Mouse (Mus musculus): ENCODE data around the gene Gabbr2.

Gabbr2 gene

DNA sequence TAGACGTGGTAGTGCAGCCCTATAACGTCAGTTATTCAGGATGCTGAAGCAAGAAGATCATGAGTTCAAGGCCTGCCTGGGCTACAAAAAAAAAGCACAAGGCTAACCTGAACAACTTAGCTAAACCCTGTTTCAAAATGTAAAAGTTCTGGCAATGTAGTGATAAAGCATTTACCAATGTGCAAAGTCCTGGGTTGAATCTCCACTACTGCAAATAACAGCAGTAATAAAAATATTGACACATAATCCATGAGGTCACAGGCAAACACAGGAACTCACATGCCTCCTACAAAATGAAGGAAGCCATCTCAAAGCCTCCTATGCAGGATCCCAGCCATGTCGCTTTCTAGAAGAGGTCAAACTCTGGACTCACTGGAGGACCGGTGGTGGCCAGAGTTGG lies 39.1 kb downstream of the Gabbr2 start:
- in situ Hi-C loops (cut with MboI; ENCODE audit: low pct_unique_long_range_greater_than_20kb in 1 of 2, low sequenced_read_pairs in 2 of 2, unreplicated experiment in 1 of 2): no loop called here

DNA sequence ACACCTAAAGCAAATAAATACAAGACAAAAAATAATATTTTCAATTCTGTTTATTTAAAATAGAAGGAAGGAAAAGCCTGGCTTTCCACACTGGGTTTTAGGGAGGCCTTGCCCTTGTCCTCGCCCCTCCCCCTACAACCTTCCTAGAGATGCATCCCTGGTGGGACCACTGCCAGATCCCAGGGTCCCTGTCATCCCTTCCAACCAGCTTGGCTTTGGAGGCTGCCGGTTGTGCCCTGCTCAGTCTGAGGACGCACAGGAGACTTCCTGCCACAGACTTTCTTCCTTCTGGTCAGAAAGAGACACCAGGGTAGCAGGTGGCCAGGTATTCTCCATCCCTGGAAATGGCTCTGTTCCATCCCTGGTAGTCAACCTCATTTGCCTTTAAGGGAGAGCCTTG lies 57.4 kb downstream of the Gabbr2 start:
- in situ Hi-C loops (cut with MboI; ENCODE audit: low pct_unique_long_range_greater_than_20kb in 1 of 2, low sequenced_read_pairs in 2 of 2, unreplicated experiment in 1 of 2): no loop called here

DNA sequence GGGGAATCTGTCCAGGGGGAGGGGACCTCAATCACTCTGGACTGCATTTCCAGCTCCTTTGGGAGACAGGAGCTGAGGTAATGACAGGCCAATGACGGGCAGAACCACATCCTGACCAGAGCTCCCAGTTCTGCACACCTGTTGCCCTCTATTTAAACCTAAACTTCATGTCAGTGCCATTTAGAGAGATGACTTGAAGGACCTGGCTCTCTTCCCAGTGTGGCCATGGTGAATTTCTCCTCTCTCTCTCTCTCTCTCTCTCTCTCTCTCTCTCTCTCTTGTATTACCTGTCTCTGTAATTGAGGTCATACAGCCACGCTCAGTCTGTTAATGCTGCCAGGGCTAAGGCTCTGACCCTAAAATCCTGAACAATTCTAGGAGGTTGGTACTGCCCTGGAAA lies 58.1 kb downstream of the Gabbr2 start:
- in situ Hi-C loops (cut with MboI; ENCODE audit: low pct_unique_long_range_greater_than_20kb in 1 of 2, low sequenced_read_pairs in 2 of 2, unreplicated experiment in 1 of 2): no loop called here

DNA sequence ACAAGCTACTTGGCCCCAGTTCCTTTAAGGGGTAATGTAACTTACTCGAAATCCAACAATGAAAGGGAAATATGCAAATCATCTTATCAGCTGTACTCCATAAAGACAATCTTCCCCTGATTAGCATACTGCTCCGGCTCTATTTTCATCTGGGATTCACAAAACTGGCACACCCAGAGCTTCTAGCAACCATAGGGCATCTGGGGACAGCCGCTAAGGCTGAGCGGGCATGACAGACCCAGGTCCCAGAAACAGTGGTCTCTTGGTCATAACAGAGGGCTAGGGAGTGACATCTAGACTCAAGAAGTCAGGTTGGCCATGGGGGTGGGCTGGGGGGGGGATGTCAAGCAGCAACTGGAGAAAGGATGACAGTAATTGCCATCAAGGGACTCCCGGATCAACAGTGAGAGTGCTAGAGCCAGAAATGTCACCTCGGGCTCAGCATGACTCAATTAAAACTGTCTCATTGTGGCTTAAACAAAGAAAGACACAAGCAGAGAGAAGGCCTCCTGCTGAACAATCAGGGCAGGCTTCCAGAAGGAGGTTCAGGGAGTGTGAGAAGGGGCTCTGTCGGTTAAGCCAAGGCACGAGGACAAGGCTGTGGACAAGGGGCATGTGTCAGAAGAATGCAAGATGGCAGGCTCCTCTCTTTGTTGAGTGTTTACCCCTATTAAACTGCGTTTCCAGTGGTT lies 59.8 kb downstream of the Gabbr2 start:
- in situ Hi-C loops (cut with MboI; ENCODE audit: low pct_unique_long_range_greater_than_20kb in 1 of 2, low sequenced_read_pairs in 2 of 2, unreplicated experiment in 1 of 2): no loop called here

DNA sequence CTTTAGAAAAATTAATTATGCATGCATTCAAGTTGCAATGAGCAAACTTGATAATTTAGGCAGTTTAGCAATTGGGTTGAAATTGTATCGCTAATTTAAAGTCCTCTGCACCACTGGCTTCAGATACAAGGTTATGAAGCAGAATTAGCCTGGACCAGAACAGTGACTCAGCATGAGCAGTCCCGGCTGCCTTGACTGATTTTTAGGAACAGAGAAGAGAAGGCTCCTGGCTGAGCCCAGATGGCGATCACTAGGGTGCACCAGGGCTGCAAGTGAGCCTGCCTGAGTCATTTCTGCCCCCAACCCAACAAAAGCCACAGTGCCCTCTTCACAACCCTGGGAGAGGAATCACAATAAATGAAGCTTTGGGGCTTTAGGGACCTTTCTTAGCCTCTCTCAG lies 63.6 kb downstream of the Gabbr2 start:
- in situ Hi-C loops (cut with MboI; ENCODE audit: low pct_unique_long_range_greater_than_20kb in 1 of 2, low sequenced_read_pairs in 2 of 2, unreplicated experiment in 1 of 2): no loop called here

DNA sequence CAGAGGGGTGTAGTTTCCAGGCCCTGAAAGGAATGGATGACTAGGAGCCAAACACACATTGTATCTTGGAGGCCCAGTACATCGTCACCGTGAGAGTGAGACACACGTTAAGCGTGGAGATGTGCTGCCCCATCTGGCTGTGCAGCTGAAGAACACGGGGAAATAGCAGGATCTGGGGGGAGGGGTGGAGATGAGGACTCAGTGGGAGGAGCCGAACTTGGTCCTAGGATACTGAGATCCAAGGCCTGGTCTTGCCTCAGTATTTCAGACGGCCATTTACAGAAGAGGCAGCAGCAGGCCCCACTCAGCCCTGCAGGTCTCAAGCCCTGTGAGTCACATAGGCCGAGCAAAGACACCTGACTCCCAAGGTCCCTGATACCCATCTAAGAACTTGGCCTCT lies 72.5 kb downstream of the Gabbr2 start:
- in situ Hi-C loops (cut with MboI; ENCODE audit: low pct_unique_long_range_greater_than_20kb in 1 of 2, low sequenced_read_pairs in 2 of 2, unreplicated experiment in 1 of 2): no loop called here

DNA sequence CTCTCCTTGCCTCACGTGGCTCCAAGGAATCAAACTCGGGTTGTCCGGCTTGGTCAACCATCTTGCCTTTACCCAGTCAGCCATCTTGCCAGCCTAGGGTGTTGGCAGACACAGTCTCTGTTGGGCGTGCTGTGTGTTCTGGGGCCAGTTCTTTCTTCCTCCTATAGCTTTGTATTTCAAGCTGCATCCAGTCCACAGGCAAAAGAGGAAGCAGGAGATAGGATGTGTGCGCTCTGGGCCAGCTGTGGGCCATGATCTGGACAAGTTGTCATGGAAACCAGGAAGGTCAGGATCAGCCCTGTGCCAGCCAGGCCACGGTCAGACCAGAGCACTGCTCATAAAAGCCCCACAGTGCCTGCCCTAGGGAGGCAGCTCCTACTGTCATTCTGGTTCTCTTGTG lies 74.9 kb downstream of the Gabbr2 start:
- in situ Hi-C loops (cut with MboI; ENCODE audit: low pct_unique_long_range_greater_than_20kb in 1 of 2, low sequenced_read_pairs in 2 of 2, unreplicated experiment in 1 of 2): no loop called here

DNA sequence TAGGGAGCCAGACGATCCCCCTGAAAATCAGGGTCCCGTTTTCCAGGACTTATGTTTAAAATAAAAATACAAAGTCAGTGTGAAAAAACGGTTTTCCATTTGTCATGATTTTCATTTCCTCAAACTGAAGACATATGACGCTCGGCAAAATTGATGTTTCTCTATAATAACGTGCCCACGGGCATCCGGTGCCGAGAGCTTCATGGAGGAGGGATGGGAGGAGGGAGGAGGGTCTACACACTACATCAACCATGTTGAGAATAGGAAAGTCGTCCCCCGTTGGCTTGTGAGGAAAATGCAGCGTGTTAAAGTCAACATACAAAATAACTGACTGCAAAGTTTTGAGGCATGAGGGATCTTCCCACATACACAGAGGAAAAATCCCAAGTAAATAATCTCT lies 75.7 kb downstream of the Gabbr2 start:
- in situ Hi-C loops (cut with MboI; ENCODE audit: low pct_unique_long_range_greater_than_20kb in 1 of 2, low sequenced_read_pairs in 2 of 2, unreplicated experiment in 1 of 2): no loop called here

DNA sequence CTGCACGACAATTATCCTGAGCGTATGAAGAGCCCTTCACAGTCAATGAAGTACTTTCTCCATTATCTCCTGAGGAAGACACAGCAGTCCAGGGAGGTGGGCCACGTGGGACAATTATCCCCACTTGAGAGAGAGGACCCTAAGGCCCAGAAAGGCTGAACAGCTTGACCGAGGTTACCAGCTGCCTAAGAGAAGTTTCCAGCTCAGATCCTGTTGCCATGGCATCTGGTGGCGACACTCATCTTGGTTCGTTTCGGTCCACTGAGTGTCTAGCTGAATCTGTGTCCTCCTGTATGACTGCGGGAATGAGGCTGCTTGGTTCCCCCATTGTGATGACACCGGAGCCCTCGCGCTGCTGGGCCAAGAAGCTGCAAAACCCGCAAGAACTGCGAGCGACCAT lies 76.2 kb downstream of the Gabbr2 start:
- in situ Hi-C loops (cut with MboI; ENCODE audit: low pct_unique_long_range_greater_than_20kb in 1 of 2, low sequenced_read_pairs in 2 of 2, unreplicated experiment in 1 of 2): no loop called here

DNA sequence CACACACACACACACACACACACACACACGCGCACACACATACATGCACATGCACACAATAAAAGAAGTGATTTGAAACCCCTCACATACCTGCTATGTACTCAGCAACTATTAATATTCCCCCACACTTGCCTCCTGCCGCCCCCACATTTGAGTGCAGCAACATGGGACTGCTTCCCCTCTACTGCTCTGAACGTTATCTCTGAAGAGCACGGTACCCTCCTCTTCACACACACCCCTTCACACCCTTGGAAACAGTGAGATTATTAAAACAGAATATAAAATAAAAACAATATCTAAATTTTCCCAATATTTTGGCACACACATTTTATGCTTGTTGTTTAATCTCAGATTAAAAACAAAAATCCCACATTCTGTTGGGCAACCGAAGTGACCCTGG lies 77.1 kb downstream of the Gabbr2 start:
- in situ Hi-C loops (cut with MboI; ENCODE audit: low pct_unique_long_range_greater_than_20kb in 1 of 2, low sequenced_read_pairs in 2 of 2, unreplicated experiment in 1 of 2): no loop called here

DNA sequence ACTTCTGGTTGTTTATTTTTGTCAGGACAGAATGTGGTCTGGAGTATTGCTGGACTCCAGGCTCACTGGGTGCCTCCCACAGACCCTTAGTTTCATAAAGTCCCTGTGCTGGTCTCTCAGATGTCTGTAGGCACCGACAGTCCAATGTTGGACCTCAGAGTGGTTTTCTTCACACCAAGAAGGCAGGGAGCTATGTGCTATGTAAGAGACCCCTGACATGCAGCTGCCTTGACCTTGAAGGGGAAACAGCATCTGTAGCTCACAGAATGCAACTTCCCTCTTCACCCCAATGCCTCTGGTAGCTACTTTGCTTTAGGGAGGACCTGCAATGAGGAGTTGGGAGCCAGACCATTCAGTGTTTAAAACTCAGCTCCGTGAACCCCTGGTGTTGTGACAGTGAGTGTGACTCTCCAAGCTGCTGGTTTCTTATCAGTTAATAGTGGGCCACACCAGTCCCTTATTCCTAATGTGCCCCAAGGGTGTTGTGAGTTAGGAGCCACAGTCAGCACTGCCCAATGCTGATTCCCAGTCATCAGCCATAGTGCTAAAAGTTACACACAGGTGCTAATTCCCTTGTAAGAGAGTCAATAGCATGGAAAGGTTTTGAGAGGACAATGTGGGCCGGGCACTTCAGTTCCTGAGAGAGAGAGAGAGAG lies 85.5 kb downstream of the Gabbr2 start:
- in situ Hi-C loops (cut with MboI; ENCODE audit: low pct_unique_long_range_greater_than_20kb in 1 of 2, low sequenced_read_pairs in 2 of 2, unreplicated experiment in 1 of 2): no loop called here

DNA sequence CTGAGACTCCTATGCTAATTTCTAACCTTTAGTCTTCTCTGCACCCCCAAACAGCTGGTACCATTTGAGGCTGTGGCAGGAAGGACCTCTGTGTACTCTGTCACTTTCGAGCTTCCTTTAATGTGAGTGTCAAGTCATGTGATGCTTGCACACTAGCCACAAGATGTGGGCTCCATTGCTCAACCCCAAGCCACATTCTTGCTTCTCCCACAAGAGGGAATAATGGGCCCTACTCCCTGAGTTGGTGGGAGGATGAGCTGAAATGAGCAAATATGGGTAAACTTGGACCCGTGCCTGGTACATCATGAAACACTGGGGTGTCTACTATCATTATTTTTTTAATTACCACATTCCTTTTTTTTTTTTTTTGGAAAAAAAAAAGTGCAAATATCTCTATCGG lies 86.5 kb downstream of the Gabbr2 start:
- in situ Hi-C loops (cut with MboI; ENCODE audit: low pct_unique_long_range_greater_than_20kb in 1 of 2, low sequenced_read_pairs in 2 of 2, unreplicated experiment in 1 of 2): no loop called here

DNA sequence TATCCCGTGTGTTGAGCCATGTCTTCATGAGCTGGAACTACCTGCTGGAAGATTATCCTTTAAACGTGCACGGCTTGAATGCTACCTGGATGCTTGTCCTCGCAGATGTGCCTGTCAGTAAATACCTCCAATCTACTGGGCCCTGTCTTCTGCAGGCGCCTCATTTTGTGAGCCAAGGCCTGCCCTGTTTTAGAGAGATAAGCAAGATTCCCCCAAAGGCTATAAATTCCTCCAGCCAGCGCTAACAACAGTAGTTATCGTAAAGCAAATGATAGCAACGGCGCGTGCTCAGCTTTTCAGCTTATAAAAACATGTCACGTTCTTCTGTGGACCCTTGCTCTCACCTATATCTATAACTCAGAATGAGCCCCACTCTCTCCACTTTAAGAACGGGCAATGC lies 87.5 kb downstream of the Gabbr2 start:
- in situ Hi-C loops (cut with MboI; ENCODE audit: low pct_unique_long_range_greater_than_20kb in 1 of 2, low sequenced_read_pairs in 2 of 2, unreplicated experiment in 1 of 2): no loop called here

DNA sequence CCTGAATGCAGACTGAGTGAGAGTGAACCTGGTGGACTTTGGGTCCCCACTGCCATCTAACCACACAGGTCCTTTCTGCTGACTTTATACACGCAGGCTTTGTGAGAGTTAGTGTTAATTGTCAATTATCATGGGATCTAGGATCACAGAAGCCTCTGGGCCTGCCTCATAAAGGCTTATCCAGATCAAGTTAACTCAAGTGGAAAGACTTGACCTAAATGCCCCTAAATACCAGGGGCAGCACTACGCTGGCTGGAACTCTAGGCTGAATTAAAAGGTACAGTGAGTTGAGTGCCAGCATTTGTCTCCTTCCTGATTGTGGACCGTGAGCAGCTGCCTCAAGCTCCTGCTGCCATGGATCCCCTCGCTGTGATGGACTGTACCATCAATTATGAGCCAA lies 93.1 kb downstream of the Gabbr2 start:
- in situ Hi-C loops (cut with MboI; ENCODE audit: low pct_unique_long_range_greater_than_20kb in 1 of 2, low sequenced_read_pairs in 2 of 2, unreplicated experiment in 1 of 2): no loop called here

DNA sequence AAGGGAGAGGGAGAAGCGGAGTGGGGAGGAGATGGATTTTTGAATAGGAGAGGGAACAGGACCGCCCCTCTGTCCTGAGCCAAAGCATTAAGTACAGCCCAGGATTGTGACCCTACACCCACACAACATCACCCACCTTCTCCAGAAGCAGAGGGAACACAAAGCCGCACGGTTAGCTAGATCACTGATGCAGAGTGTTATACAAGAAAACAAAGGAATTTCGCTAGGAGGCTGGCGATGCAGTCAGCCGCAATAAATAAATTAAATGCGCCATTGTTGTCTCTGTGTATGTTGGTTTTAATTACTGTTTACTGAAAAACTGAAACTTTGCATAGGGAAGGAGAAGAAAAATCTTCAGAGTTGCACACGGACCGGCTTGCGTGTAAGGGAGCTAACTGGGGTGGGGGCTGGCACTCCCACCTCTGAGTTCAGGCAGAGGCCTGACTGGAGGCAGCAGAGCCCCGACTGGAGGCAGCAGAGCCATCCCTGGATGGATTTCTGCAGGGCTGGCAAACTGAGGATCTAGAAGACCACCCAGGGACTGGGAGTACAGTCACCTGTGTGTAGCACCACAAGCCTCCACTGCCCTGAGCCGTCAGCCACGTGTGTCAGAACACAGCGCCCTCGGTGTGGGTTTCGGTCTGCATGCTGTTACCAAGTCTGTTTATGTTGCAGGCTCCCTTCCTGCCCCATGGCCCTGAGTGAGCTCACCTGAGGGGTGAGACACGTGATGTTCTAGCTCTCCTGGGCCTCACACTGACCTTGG lies 93.9 kb downstream of the Gabbr2 start:
- in situ Hi-C loops (cut with MboI; ENCODE audit: low pct_unique_long_range_greater_than_20kb in 1 of 2, low sequenced_read_pairs in 2 of 2, unreplicated experiment in 1 of 2): no loop called here

DNA sequence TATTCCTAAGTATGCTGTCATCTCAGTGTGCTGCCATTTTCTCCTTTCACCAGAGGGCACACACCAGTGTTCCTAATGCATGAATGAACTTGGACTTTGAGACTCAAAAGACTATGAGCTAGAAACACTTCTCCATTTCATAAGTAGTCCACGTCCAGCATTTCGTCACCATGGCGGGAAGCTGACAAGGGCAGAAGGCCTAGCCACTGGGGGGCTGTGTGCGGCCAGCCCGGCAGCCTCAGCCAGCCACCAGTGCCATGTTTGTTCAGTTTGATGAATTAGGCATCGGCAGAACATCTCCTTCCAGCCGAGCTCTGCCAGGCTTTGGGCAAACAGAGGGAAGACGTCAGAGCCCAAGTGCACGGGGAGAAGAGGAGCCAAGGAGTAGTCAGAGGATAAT lies 97.5 kb downstream of the Gabbr2 start:
- in situ Hi-C loops (cut with MboI; ENCODE audit: low pct_unique_long_range_greater_than_20kb in 1 of 2, low sequenced_read_pairs in 2 of 2, unreplicated experiment in 1 of 2): no loop called here

DNA sequence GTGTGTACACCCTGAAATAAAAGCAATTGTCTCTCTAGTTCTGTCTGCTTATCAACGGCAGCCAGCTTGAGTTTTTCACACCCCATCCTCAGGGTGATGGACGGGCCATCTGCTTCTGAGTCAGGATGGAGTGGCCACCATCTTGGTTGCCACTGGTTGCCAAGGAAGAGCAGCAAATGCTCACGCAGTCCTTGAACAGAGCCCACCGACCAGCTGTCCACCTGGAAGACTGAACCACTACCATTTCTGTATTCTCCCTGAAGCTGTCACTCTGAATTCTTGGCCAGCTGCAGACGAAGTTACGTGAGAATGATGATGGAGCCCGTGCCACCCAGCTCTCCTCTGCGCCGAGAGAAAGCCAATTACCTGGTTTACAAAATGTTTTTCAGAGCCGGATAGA lies 102.5 kb downstream of the Gabbr2 start:
- in situ Hi-C loops (cut with MboI; ENCODE audit: low pct_unique_long_range_greater_than_20kb in 1 of 2, low sequenced_read_pairs in 2 of 2, unreplicated experiment in 1 of 2): no loop called here

DNA sequence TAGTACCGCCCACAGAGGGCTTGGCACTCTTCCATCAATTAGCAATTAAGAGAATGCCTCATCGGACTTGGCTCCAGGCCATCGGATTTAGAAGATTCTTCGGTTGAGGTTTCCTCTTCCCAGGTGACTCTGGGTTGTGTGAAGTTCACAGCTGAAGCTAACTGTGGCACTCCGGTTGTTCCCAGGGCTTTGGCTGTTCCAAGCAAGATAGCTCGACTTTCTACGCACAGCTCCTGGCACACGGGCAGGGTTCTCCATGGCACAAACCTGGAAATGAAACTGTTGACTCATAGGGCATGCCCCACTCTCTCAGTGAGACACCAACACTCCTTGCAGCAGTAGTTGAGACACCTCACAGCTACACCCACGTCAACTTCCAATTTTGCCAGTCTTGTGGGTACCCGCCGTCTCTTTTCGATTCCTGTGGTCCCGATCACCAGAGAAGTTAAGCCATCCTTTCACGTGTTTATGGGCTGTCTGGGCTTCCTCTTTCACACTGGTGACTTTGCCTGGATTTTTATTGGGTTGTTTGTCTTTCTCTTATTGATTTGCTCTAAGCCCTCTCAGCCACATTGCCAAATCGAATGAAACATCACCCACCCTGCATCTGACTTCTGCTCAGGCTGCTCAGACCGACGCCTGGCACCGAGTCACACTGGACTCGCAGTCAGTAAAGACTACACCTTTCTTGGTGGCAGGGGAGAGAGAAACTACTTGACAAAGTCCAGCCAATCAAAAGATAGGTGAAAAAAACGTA lies 105.9 kb downstream of the Gabbr2 start:
- in situ Hi-C loops (cut with MboI; ENCODE audit: low pct_unique_long_range_greater_than_20kb in 1 of 2, low sequenced_read_pairs in 2 of 2, unreplicated experiment in 1 of 2): no loop called here

DNA sequence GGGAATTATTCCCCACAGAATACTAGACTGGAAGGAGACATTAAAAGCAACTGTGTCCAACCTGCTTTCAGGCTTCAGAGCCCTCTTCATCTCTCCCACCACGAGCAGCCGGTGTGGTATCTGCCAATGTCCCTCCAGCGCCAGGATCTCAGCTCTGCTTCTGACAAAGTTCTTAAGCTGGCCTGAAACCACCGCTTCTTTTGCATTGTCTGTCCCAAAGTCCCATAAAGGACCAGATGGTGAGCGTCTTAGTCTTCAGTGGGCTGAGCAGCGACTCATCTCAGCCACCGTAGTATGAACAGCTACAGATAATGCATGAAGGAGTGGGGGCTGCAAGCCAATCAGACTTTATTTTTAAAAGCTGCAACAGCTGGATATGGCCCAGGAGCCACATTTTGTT lies 107.5 kb downstream of the Gabbr2 start:
- in situ Hi-C loops (cut with MboI; ENCODE audit: low pct_unique_long_range_greater_than_20kb in 1 of 2, low sequenced_read_pairs in 2 of 2, unreplicated experiment in 1 of 2): no loop called here

All from mouse embryonic stem cell (cell line).